Mouse (Mus musculus): ENCODE results near the gene Naglu.

DNA sequence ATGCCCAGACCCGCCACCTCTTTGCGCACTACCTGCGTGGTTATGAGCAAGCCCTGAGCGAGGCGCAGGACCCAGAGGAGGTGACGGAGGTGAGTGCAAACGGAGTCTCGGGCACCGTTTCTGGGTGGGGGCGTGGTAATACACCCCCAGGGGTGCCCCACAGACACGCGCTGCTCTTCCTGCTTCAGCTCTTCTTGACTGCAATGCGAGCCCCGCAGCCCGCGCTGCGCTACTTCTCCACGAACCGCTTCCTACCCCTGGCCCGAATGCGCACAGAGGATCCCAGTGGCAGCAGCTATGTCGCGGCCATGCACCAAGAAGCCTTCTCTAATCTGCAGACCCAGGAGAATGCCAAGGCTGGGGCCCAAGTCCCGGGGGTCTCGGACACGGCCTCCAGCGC lies 9.9 kb downstream of the Naglu start:
- TF ChIP-seq CTCF (IDR thresholded peaks at IDR 0.05; ENCODE audit: low read depth) (no peak), EP300 (IDR thresholded peaks at IDR 0.05; ENCODE audit: low read depth) (no peak)
